Comparison of ENCODE assay signal across 28 mouse cellular contexts in genomic region chr2:112249780-112250453, GRCm38 (mm10). TPM values are rescaled to one million over a fixed set of nuclear protein-coding genes. Genes with fewer than 3 reads are reported as not detected.
DNase-seq lines count a peak whose midpoint lies in the region; TF ChIP-seq lines count a peak whose summit lies in the region.
"Had no signal": no experiment of that assay in that cellular context is flagged by ENCODE, and none has a peak within 500 bp of the region (broad histone marks: within the 10 kb centered on the region; RNA-seq: fewer than 3 reads in every experiment).

No protein-coding gene starts in this region.

- TF ChIP-seq POLR2A in cortical plate, adult 2 months (IDR thresholded peaks at IDR 0.05; ENCODE audit: extremely low read depth, insufficient read depth, low read length) = peak; percentile 57; the same call in 1 of the 2 replicates

- peaks cover 3% of the 10 kb centered on the region; the same call in 1 of the 2 replicates for H3K4me1 ChIP-seq in cortical plate, adult 2 months (ENCODE audit: control insufficient read depth, insufficient read depth, low read length)
- H3K4me1 ChIP-seq: embryonic facial prominence, embryonic 13.5 days; embryonic facial prominence, embryonic 15.5 days; forebrain, embryonic 12.5 days had no signal

- no peak for DNase-seq in left cerebral cortex, adult 2 months (ENCODE audit: extremely low spot score in 1 of 2, low spot score in 2 of 2)
- no peak for DNase-seq in left cerebral cortex, postnatal 10 days (ENCODE audit: extremely low spot score in 1 of 2, low spot score in 2 of 2)
- peak; percentile 54 for DNase-seq in right cerebral cortex, adult 18-20 months
- no peak for DNase-seq in right cerebral cortex, adult 2 months (ENCODE audit: low spot score in 2 of 2)
- DNase-seq in brain, adult 2 months (ENCODE audit: low read depth, low spot score) = peak; percentile 88
- DNase-seq in thymus, postnatal 0 days (ENCODE audit: low spot score) = no peak
- DNase-seq in lung, adult 18-20 months = no peak
- DNase-seq: adrenal gland, adult 2 months; adrenal gland, postnatal 10 days; adrenal gland, postnatal 25 days; cerebellum, adult 11-12 months; cerebellum, adult 2 months; cerebellum, adult 9-10 months; cerebellum, postnatal 10 days; cerebellum, postnatal 25 days; embryo, embryonic 11 days had no signal

- no peak for TF ChIP-seq CTCF in left cerebral cortex, adult 2 months (IDR thresholded peaks at IDR 0.05)
- no peak for TF ChIP-seq CTCF in cortical plate, adult 2 months (IDR thresholded peaks at IDR 0.05; ENCODE audit: extremely low read depth, insufficient read depth, low read length)

- peak overlapping the region; percentile 88 for H3K27ac ChIP-seq in left cerebral cortex, adult 2 months
- H3K27ac ChIP-seq in cortical plate, adult 2 months (ENCODE audit: insufficient read depth, low read length) = peak overlapping the region; percentile 85
- H3K27ac ChIP-seq: embryonic facial prominence, embryonic 13.5 days; embryonic facial prominence, embryonic 15.5 days; forebrain, embryonic 10.5 days; forebrain, embryonic 12.5 days had no signal

- intact Hi-C loops in left cerebral cortex, adult 2 months (cut with DNase I) = no loop called here
- intact Hi-C loops in left cerebral cortex, postnatal 10 days (cut with DNase I) = no loop called here

- no peak overlapping the region for H3K4me3 ChIP-seq in left cerebral cortex, adult 2 months
- no peak overlapping the region for H3K4me3 ChIP-seq in cortical plate, adult 2 months (ENCODE audit: insufficient read depth, low read length)
- H3K4me3 ChIP-seq: embryonic facial prominence, embryonic 13.5 days; embryonic facial prominence, embryonic 15.5 days; erythroblast, embryonic 14.5 days; forebrain, embryonic 10.5 days; forebrain, embryonic 12.5 days had no signal

RNA-seq across cellular contexts. Expression of gene Nutm1, which starts 9.2 kb away (rescaled TPM):
- total RNA-seq in left cerebral cortex, adult 2 months (2021) = not detected
- total RNA-seq in left cerebral cortex, postnatal 10 days (2021) = not detected
- 0.08 and 0.10 TPM in 2 replicates for polyA plus RNA-seq in cortical plate, adult 2 months (2012; rRNA removed)
- polyA plus RNA-seq in thymus, postnatal 0 days (2015; fragmentation: Nextera tagmentation; extraction: Ambion mirVana) = 0.04 and 0.08 TPM in 2 replicates
- total RNA-seq: adrenal gland, adult 2 months; adrenal gland, postnatal 10 days; adrenal gland, postnatal 25 days; adrenal gland, postnatal 4 days; ES-E14 had no signal
- polyA plus RNA-seq: adrenal gland, adult 2 months; cerebellum, adult 2 months; embryonic facial prominence, embryonic 11.5 days; embryonic facial prominence, embryonic 13.5 days; embryonic facial prominence, embryonic 15.5 days; erythroblast, embryonic 14.5 days; forebrain, embryonic 12.5 days; forebrain, embryonic 14.5 days; forebrain, embryonic 16.5 days had no signal

RNA-seq across cellular contexts. Expression of gene Lpcat4, which starts 10.6 kb away (rescaled TPM):
- total RNA-seq in left cerebral cortex, adult 2 months (2021) = 100 to 1,000 TPM; 150 to 164 TPM
- 10 to 100 TPM; 77.4 to 82.7 TPM for total RNA-seq in left cerebral cortex, postnatal 10 days (2021)
- polyA plus RNA-seq in cortical plate, adult 2 months (2012; rRNA removed) = 332 and 337 TPM in 2 replicates
- 8.1 and 11.4 TPM in 2 replicates for polyA plus RNA-seq in thymus, postnatal 0 days (2015; fragmentation: Nextera tagmentation; extraction: Ambion mirVana)

RNA-seq across cellular contexts. Expression of gene Nop10, which starts 11.8 kb away (rescaled TPM):
- total RNA-seq in left cerebral cortex, adult 2 months (2021) = 10 to 100 TPM; 46.0 to 46.4 TPM
- 10 to 100 TPM; 72.0 to 74.7 TPM for total RNA-seq in left cerebral cortex, postnatal 10 days (2021)
- polyA plus RNA-seq in cortical plate, adult 2 months (2012; rRNA removed) = 92.6 and 101 TPM in 2 replicates
- polyA plus RNA-seq in thymus, postnatal 0 days (2015; fragmentation: Nextera tagmentation; extraction: Ambion mirVana) = 283 and 333 TPM in 2 replicates

RNA-seq across cellular contexts. Expression of gene Slc12a6, which starts 15.7 kb away (rescaled TPM):
- total RNA-seq in left cerebral cortex, adult 2 months (2021) = 100 to 1,000 TPM; 127 to 129 TPM
- total RNA-seq in left cerebral cortex, postnatal 10 days (2021) = 10 to 100 TPM; 92.8 to 96.6 TPM
- polyA plus RNA-seq in cortical plate, adult 2 months (2012; rRNA removed) = 109 and 113 TPM in 2 replicates
- polyA plus RNA-seq in thymus, postnatal 0 days (2015; fragmentation: Nextera tagmentation; extraction: Ambion mirVana) = 15.8 and 19.4 TPM in 2 replicates

RNA-seq across cellular contexts. Expression of gene Gm21985, which starts 16.2 kb away (rescaled TPM):
- total RNA-seq in left cerebral cortex, adult 2 months (2021) = 1 to 10 TPM in 1 of 2 experiments, not detected in 1; 3.7 TPM
- total RNA-seq in left cerebral cortex, postnatal 10 days (2021) = 1 to 10 TPM; 1.2 to 3.6 TPM
- polyA plus RNA-seq in cortical plate, adult 2 months (2012; rRNA removed) = 0.13 and 0.15 TPM in 2 replicates
- not detected in 2 replicates for polyA plus RNA-seq in thymus, postnatal 0 days (2015; fragmentation: Nextera tagmentation; extraction: Ambion mirVana)
- total RNA-seq: adrenal gland, postnatal 25 days; adrenal gland, postnatal 4 days had no signal
- polyA plus RNA-seq: adrenal gland, adult 2 months; C2C12; cerebellum, adult 2 months; embryonic facial prominence, embryonic 11.5 days; embryonic facial prominence, embryonic 13.5 days; embryonic facial prominence, embryonic 15.5 days; erythroblast, embryonic 14.5 days; forebrain, embryonic 10.5 days; forebrain, embryonic 12.5 days; forebrain, embryonic 14.5 days; forebrain, embryonic 16.5 days had no signal

Comparison
In these comparisons a context has a peak if more than half of its experiments do, and no peak if none do; other contexts are left out.
1. DNase-seq: peak in right cerebral cortex, adult 18-20 months (single experiment) and brain, adult 2 months (single experiment); none in left cerebral cortex, adult 2 months (0 of 2), left cerebral cortex, postnatal 10 days (0 of 2), right cerebral cortex, adult 2 months (0 of 2), thymus, postnatal 0 days (single experiment) and lung, adult 18-20 months (0 of 2).